Comparison of ENCODE assay signal across 9 mouse cellular contexts in the genomic region with DNA sequence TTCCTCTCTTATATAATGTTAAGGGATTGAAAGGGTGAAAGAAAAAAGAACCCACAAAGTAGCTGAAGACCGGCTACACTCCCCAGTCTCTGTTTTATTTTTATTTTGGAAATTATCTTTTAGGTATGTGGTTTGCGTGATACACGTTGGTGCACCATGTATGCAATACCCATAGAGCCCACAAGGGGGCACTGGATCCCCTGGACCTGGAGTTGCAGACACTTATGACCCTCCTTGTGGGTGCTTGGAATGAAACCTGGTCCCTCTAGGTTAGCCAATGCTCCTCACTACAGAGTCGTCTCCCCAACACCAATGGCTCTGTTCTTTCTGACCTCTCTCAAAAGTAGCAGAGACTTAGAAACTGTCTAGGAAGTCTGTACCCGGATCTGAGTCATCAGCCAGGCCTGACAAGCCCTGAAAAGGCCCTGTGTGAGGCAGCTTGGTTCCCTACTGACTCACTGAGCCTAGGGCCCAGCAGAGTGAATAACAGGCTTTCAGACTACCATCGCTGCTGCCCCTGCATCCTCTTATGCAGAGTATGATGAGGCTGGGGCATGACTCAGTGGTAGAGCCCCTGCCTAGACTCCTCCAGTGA. TPM values are rescaled to one million over a fixed set of nuclear protein-coding genes. Genes with fewer than 3 reads are reported as not detected.
DNase-seq lines count a peak whose midpoint lies in the region; ATAC-seq and TF ChIP-seq lines count a peak whose summit lies in the region.
"Had no signal": no experiment of that assay in that cellular context is flagged by ENCODE, and none has a peak within 500 bp of the region (broad histone marks: within the 10 kb centered on the region; RNA-seq: fewer than 3 reads in every experiment).

No protein-coding gene starts in this region.

- no peak overlapping the region for H3K27ac ChIP-seq in lung, embryonic 14.5 days (ENCODE audit: low read depth)
- H3K27ac ChIP-seq in small intestine, adult 2 months (ENCODE audit: insufficient read depth, low read depth, low read length): no peak overlapping the region
- H3K27ac ChIP-seq in hindbrain, embryonic 16.5 days (ENCODE audit: low read depth, low read length): no peak overlapping the region

- peak; percentile 42 for TF ChIP-seq CTCF in lung, embryonic 14.5 days (IDR thresholded peaks at IDR 0.05; ENCODE audit: low read depth)
- peak; percentile 45; the same call in 1 of the 2 replicates for TF ChIP-seq CTCF in small intestine, adult 2 months (IDR thresholded peaks at IDR 0.05; ENCODE audit: extremely low read depth, insufficient read length, insufficient replicate concordance, low read depth, low read length)

- TF ChIP-seq POLR2A in small intestine, adult 2 months (IDR thresholded peaks at IDR 0.05; ENCODE audit: low read depth, low read length): no peak

- H3K36me3 ChIP-seq in lung, embryonic 14.5 days (ENCODE audit: insufficient read depth): peaks cover 36% of the 10 kb centered on the region
- H3K36me3 ChIP-seq in small intestine, adult 2 months (ENCODE audit: control insufficient read depth, insufficient read depth, low read length): peaks cover 21% of the 10 kb centered on the region
- peaks cover 21% of the 10 kb centered on the region for H3K36me3 ChIP-seq in hindbrain, embryonic 16.5 days (ENCODE audit: control insufficient read depth, insufficient read depth, low read length)

- no peaks in the 10 kb centered on the region for H3K27me3 ChIP-seq in lung, embryonic 14.5 days (ENCODE audit: insufficient read depth, low read length)
- H3K27me3 ChIP-seq in small intestine, adult 2 months (ENCODE audit: control insufficient read depth, insufficient read depth, low read length): no peaks in the 10 kb centered on the region
- no peaks in the 10 kb centered on the region for H3K27me3 ChIP-seq in hindbrain, embryonic 16.5 days (replicated peaks; ENCODE audit: control insufficient read depth, insufficient read depth, low read length)

- peak; percentile 3 for DNase-seq in embryo, embryonic 10.5 days (ENCODE audit: low spot score)
- DNase-seq in embryo, embryonic 10 days (ENCODE audit: low spot score): no peak
- DNase-seq in lung, embryonic 14.5 days: no peak
- no peak for DNase-seq in lung, postnatal 36 days
- peak; percentile 62 for DNase-seq in NIH3T3 (ENCODE audit: low read depth)
- no peak for DNase-seq in layer of hippocampus, postnatal 10 days (ENCODE audit: low spot score in 2 of 2)
- DNase-seq: lung, postnatal 10 days had no signal

- no peak overlapping the region for H3K9ac ChIP-seq in lung, embryonic 14.5 days
- H3K9ac ChIP-seq in hindbrain, embryonic 16.5 days (ENCODE audit: low read depth, low read length): no peak overlapping the region

- no peak overlapping the region for H3K4me3 ChIP-seq in lung, embryonic 14.5 days (ENCODE audit: low read depth, low read length)
- no peak overlapping the region for H3K4me3 ChIP-seq in small intestine, adult 2 months (ENCODE audit: low read depth, low read length)
- no peak overlapping the region for H3K4me3 ChIP-seq in hindbrain, embryonic 16.5 days (ENCODE audit: low read length)

- H3K4me1 ChIP-seq in lung, embryonic 14.5 days (ENCODE audit: insufficient read depth): no peaks in the 10 kb centered on the region
- H3K4me1 ChIP-seq in small intestine, adult 2 months (ENCODE audit: control insufficient read depth, insufficient read depth, insufficient read length, low read length): peaks cover 14% of the 10 kb centered on the region
- no peaks in the 10 kb centered on the region for H3K4me1 ChIP-seq in hindbrain, embryonic 16.5 days (ENCODE audit: control insufficient read depth, insufficient read depth, low read depth, low read length)

- H3K9me3 ChIP-seq in lung, embryonic 14.5 days (ENCODE audit: low read depth, low read length): no peaks in the 10 kb centered on the region
- no peaks in the 10 kb centered on the region for H3K9me3 ChIP-seq in hindbrain, embryonic 16.5 days (ENCODE audit: control insufficient read depth, low read length)

- H3K4me2 ChIP-seq in lung, embryonic 14.5 days: no peak overlapping the region
- no peak overlapping the region for H3K4me2 ChIP-seq in hindbrain, embryonic 16.5 days (ENCODE audit: low read length)

- 87% methylated on average over 6 of the region's 6 CpGs for WGBS in lung, embryonic 14.5 days
- 89% methylated on average over 6 of the region's 6 CpGs for WGBS in small intestine, adult 2 months
- 95% methylated on average over 6 of the region's 6 CpGs for WGBS in hindbrain, embryonic 16.5 days

- no peak for ATAC-seq in lung, embryonic 14.5 days (ENCODE audit: insufficient read depth)
- no peak for ATAC-seq in hindbrain, embryonic 16.5 days

RNA-seq across cellular contexts. Expression of a gene that starts 7.3 kb away (rescaled TPM):
- polyA plus RNA-seq in lung, embryonic 14.5 days (2014; fragmentation: Nextera tagmentation; extraction: Ambion mirVana): 12.9 and 14.8 TPM in 2 replicates
- 11.2 and 25.3 TPM in 2 replicates for polyA plus RNA-seq in small intestine, adult 2 months (2012; rRNA removed)
- 20.4 and 22.7 TPM in 2 replicates for polyA plus RNA-seq in hindbrain, embryonic 16.5 days (2015; fragmentation: Nextera tagmentation; extraction: Ambion mirVana)
- total RNA-seq in layer of hippocampus, postnatal 10 days (2021): 10 to 100 TPM; 10.0 to 10.7 TPM

RNA-seq across cellular contexts. Expression of a gene that starts 7.4 kb away (rescaled TPM):
- 36.6 and 37.6 TPM in 2 replicates for polyA plus RNA-seq in lung, embryonic 14.5 days (2014; fragmentation: Nextera tagmentation; extraction: Ambion mirVana)
- polyA plus RNA-seq in small intestine, adult 2 months (2012; rRNA removed): 8.9 and 16.9 TPM in 2 replicates
- polyA plus RNA-seq in hindbrain, embryonic 16.5 days (2015; fragmentation: Nextera tagmentation; extraction: Ambion mirVana): 25.2 and 26.3 TPM in 2 replicates
- 10 to 100 TPM; 15.9 to 16.5 TPM for total RNA-seq in layer of hippocampus, postnatal 10 days (2021)

RNA-seq across cellular contexts. Expression of a gene that starts 26.8 kb away (rescaled TPM):
- 217 and 229 TPM in 2 replicates for polyA plus RNA-seq in lung, embryonic 14.5 days (2014; fragmentation: Nextera tagmentation; extraction: Ambion mirVana)
- 29.3 and 48.4 TPM in 2 replicates for polyA plus RNA-seq in small intestine, adult 2 months (2012; rRNA removed)
- 198 and 210 TPM in 2 replicates for polyA plus RNA-seq in hindbrain, embryonic 16.5 days (2015; fragmentation: Nextera tagmentation; extraction: Ambion mirVana)
- total RNA-seq in layer of hippocampus, postnatal 10 days (2021): 10 to 100 TPM; 63.5 to 92.7 TPM

RNA-seq across cellular contexts. Expression of a gene that starts 27.3 kb away (rescaled TPM):
- 7.0 and 7.1 TPM in 2 replicates for polyA plus RNA-seq in lung, embryonic 14.5 days (2014; fragmentation: Nextera tagmentation; extraction: Ambion mirVana)
- 28.9 and 31.4 TPM in 2 replicates for polyA plus RNA-seq in small intestine, adult 2 months (2012; rRNA removed)
- polyA plus RNA-seq in hindbrain, embryonic 16.5 days (2015; fragmentation: Nextera tagmentation; extraction: Ambion mirVana): 50.1 and 51.0 TPM in 2 replicates
- 10 to 100 TPM; 80.6 to 98.3 TPM for total RNA-seq in layer of hippocampus, postnatal 10 days (2021)

RNA-seq across cellular contexts. Expression of a gene that starts 55.5 kb away (rescaled TPM):
- 52.1 and 60.3 TPM in 2 replicates for polyA plus RNA-seq in lung, embryonic 14.5 days (2014; fragmentation: Nextera tagmentation; extraction: Ambion mirVana)
- polyA plus RNA-seq in small intestine, adult 2 months (2012; rRNA removed): 5.5 and 8.4 TPM in 2 replicates
- 63.1 and 67.2 TPM in 2 replicates for polyA plus RNA-seq in hindbrain, embryonic 16.5 days (2015; fragmentation: Nextera tagmentation; extraction: Ambion mirVana)
- total RNA-seq in layer of hippocampus, postnatal 10 days (2021): 10 to 100 TPM; 45.2 to 46.3 TPM

Comparison
In these comparisons a context has a peak if more than half of its experiments do, and no peak if none do; other contexts are left out.
1. DNase-seq: peak in embryo, embryonic 10.5 days (single experiment) and NIH3T3 (single experiment); none in embryo, embryonic 10 days (single experiment), lung, embryonic 14.5 days (single experiment), lung, postnatal 36 days (single experiment) and layer of hippocampus, postnatal 10 days (0 of 2).